8 mouse cellular contexts compared by ENCODE assay signal in the genomic region with DNA sequence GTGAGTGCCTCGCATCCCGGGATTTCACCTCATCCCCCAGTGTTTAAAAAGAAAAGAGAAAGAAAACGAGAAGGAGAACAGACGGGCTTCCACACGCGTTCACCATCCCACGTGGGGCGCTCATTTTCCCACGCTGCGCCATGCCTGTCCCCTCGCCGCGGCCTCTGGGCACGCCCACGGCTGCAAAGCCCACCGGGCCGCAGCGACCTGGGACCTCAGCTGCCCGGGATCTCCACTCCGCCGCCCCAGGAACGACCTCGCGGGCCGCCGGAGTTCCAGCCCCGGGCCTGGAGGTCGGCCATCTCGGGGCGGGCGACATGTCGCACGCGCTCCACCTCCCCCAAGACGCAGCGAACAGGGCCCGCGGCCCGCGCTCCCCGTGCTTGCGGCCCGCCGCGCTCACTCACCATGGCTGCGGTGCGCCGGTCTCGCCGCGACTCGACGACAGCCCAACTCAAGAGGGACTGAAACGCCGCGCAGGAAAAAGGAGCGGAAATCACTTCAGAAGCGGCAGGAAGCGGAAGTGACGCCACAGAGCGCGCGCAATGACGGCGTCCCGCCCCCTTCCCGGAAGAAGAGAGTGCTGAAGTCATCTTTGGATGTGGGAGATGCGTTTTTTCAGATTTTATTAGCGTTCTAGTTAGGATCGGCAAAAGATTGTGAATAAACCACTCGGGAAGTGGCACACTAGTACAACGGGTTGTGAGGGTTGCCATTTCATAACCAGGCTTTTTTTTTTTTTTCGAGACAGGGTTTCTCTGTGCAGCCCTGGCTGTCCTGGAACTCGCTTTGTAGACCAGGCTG. TPM values are rescaled to one million over a fixed set of nuclear protein-coding genes. Genes with fewer than 3 reads are reported as not detected.
DNase-seq lines count a peak whose midpoint lies in the region; ATAC-seq and TF ChIP-seq lines count a peak whose summit lies in the region.

A gene (minus strand): TSS at position 519 of the 804 bp plus-strand sequence.

- no peak for TF ChIP-seq CTCF in brain, embryonic 14.5 days (IDR thresholded peaks at IDR 0.05; ENCODE audit: borderline replicate concordance, extremely low read depth, insufficient read depth, insufficient read length)
- no peak for TF ChIP-seq CTCF in kidney, postnatal 0 days (IDR thresholded peaks at IDR 0.05; ENCODE audit: low read depth)

- peak; percentile 26; the same call in 1 of the 2 replicates for TF ChIP-seq POLR2A in brain, embryonic 14.5 days (IDR thresholded peaks at IDR 0.05; ENCODE audit: borderline replicate concordance, extremely low read depth, insufficient read depth, insufficient read length, poor library complexity, severe bottlenecking)

- peak within 1 kb of the TSS; percentile 91 for H3K27ac ChIP-seq in heart, embryonic 12.5 days (ENCODE audit: poor library complexity, severe bottlenecking)
- peak within 1 kb of the TSS; percentile 94 for H3K27ac ChIP-seq in kidney, postnatal 0 days
- peak within 1 kb of the TSS; percentile 70 for H3K27ac ChIP-seq in liver, embryonic 11.5 days (ENCODE audit: low read depth, low read length)
- H3K27ac ChIP-seq in stomach, embryonic 14.5 days (ENCODE audit: low read length), result peak within 1 kb of the TSS; percentile 89

- H3K27me3 ChIP-seq in erythroblast, embryonic 14.5 days (ENCODE audit: control insufficient read depth), result peaks cover 25% of the 10 kb centered on the region
- 0 out of 2 replicates have a peak, but pooled peaks cover 10% of the 10 kb centered on the region for H3K27me3 ChIP-seq in heart, embryonic 12.5 days (replicated peaks)
- no peaks in the 10 kb centered on the region for H3K27me3 ChIP-seq in kidney, postnatal 0 days (ENCODE audit: insufficient read depth, low read length)
- H3K27me3 ChIP-seq in liver, embryonic 11.5 days (replicated peaks; ENCODE audit: control insufficient read depth, insufficient read depth, low read length), result peaks cover 4% of the 10 kb centered on the region; the same call in 1 of the 2 replicates
- H3K27me3 ChIP-seq in stomach, embryonic 14.5 days (ENCODE audit: control insufficient read depth, insufficient read depth, low read length), result no peaks in the 10 kb centered on the region

- peak within 1 kb of the TSS; percentile 94 for H3K9ac ChIP-seq in heart, embryonic 12.5 days
- H3K9ac ChIP-seq in kidney, postnatal 0 days (ENCODE audit: low read depth, low read length), result peak within 1 kb of the TSS; percentile 96
- peak within 1 kb of the TSS; percentile 99 for H3K9ac ChIP-seq in liver, embryonic 11.5 days (ENCODE audit: low read depth, low read length)
- H3K9ac ChIP-seq in stomach, embryonic 14.5 days (replicated peaks; ENCODE audit: low read depth, low read length), result peak within 1 kb of the TSS; percentile 90

- under 1% methylated on average over 74 of the region's 74 CpGs for WGBS in heart, embryonic 12.5 days
- under 1% methylated on average over 74 of the region's 74 CpGs for WGBS in kidney, postnatal 0 days
- WGBS in liver, embryonic 11.5 days, result under 1% methylated on average over 74 of the region's 74 CpGs
- under 1% methylated on average over 74 of the region's 74 CpGs for WGBS in stomach, embryonic 14.5 days

- peak within 1 kb of the TSS; percentile 99 for H3K4me3 ChIP-seq in erythroblast, embryonic 14.5 days (replicated peaks)
- peak within 1 kb of the TSS; percentile 94 for H3K4me3 ChIP-seq in heart, embryonic 12.5 days
- H3K4me3 ChIP-seq in kidney, postnatal 0 days (replicated peaks; ENCODE audit: low read depth, low read length), result peak within 1 kb of the TSS; percentile 96
- peak within 1 kb of the TSS; percentile 93 for H3K4me3 ChIP-seq in liver, embryonic 11.5 days (ENCODE audit: low read depth, low read length)
- peak within 1 kb of the TSS; percentile 100 for H3K4me3 ChIP-seq in stomach, embryonic 14.5 days (ENCODE audit: low read depth, low read length)

- H3K4me2 ChIP-seq in heart, embryonic 12.5 days, result peak within 1 kb of the TSS; percentile 96
- H3K4me2 ChIP-seq in kidney, postnatal 0 days (ENCODE audit: low read length), result peak within 1 kb of the TSS; percentile 94
- H3K4me2 ChIP-seq in liver, embryonic 11.5 days, result peak within 1 kb of the TSS; percentile 87
- H3K4me2 ChIP-seq in stomach, embryonic 14.5 days (replicated peaks; ENCODE audit: low read depth, low read length), result peak within 1 kb of the TSS; percentile 92

- H3K36me3 ChIP-seq in erythroblast, embryonic 14.5 days (ENCODE audit: control insufficient read depth), result peaks cover 26% of the 10 kb centered on the region
- H3K36me3 ChIP-seq in heart, embryonic 12.5 days, result peaks cover 15% of the 10 kb centered on the region
- peaks cover 11% of the 10 kb centered on the region; the same call in 1 of the 2 replicates for H3K36me3 ChIP-seq in kidney, postnatal 0 days (ENCODE audit: insufficient read depth, low read length)
- H3K36me3 ChIP-seq in liver, embryonic 11.5 days (ENCODE audit: control insufficient read depth, insufficient read depth, low read length), result peaks cover 8% of the 10 kb centered on the region; the same call in 1 of the 2 replicates
- peaks cover 13% of the 10 kb centered on the region for H3K36me3 ChIP-seq in stomach, embryonic 14.5 days (ENCODE audit: control insufficient read depth, insufficient read depth, low read length)

- ATAC-seq in heart, embryonic 12.5 days (ENCODE audit: insufficient number of reproducible peaks, low FRiP score), result peak; percentile 86
- peak; percentile 81 for ATAC-seq in kidney, postnatal 0 days (replicated peaks; ENCODE audit: low FRiP score, low read depth)
- peak; percentile 85 for ATAC-seq in liver, embryonic 11.5 days (replicated peaks; ENCODE audit: low FRiP score)
- ATAC-seq in stomach, embryonic 14.5 days (ENCODE audit: insufficient number of reproducible peaks, insufficient read depth, low FRiP score, low read depth), result peak; percentile 81; the same call in 1 of the 2 replicates

- H3K4me1 ChIP-seq in erythroblast, embryonic 14.5 days (ENCODE audit: control insufficient read depth), result peaks cover 37% of the 10 kb centered on the region
- H3K4me1 ChIP-seq in heart, embryonic 12.5 days (replicated peaks), result peaks cover 16% of the 10 kb centered on the region
- peaks cover 9% of the 10 kb centered on the region; the same call in 1 of the 2 replicates for H3K4me1 ChIP-seq in kidney, postnatal 0 days (replicated peaks; ENCODE audit: insufficient read depth, low read length)
- H3K4me1 ChIP-seq in liver, embryonic 11.5 days (replicated peaks; ENCODE audit: control insufficient read depth, insufficient read depth, low read length), result peaks cover 11% of the 10 kb centered on the region
- peaks cover 9% of the 10 kb centered on the region; the same call in 1 of the 2 replicates for H3K4me1 ChIP-seq in stomach, embryonic 14.5 days (ENCODE audit: control insufficient read depth, insufficient read depth, low read length)

- DNase-seq in B cell, adult 2 months, result peak; percentile 95
- DNase-seq in brain, embryonic 14.5 days (ENCODE audit: low read depth), result peak; percentile 97
- DNase-seq in kidney, postnatal 0 days (ENCODE audit: low spot score), result peak; percentile 94
- DNase-seq in liver, embryonic 11.5 days (ENCODE audit: low spot score), result peak; percentile 86
- DNase-seq in naive thymus-derived CD4-positive, alpha-beta T cell, adult 2 months (ENCODE audit: low read depth), result peak; percentile 94

- H3K9me3 ChIP-seq in erythroblast, embryonic 14.5 days (ENCODE audit: control insufficient read depth, low read length), result no peaks in the 10 kb centered on the region
- H3K9me3 ChIP-seq in heart, embryonic 12.5 days (replicated peaks), result no peaks in the 10 kb centered on the region
- H3K9me3 ChIP-seq in kidney, postnatal 0 days (replicated peaks; ENCODE audit: low read length), result no peaks in the 10 kb centered on the region
- no peaks in the 10 kb centered on the region for H3K9me3 ChIP-seq in liver, embryonic 11.5 days (ENCODE audit: control insufficient read depth, low read length)
- H3K9me3 ChIP-seq in stomach, embryonic 14.5 days (ENCODE audit: control insufficient read depth, low read depth, low read length), result no peaks in the 10 kb centered on the region

RNA-seq across cellular contexts. Expression of the gene that starts here (rescaled TPM):
- polyA plus RNA-seq in brain, embryonic 14.5 days (2012; rRNA removed), result 143 and 191 TPM in 2 replicates
- polyA plus RNA-seq in erythroblast, embryonic 14.5 days (2012), result 3.0 and 10.5 TPM in 2 replicates
- 150 and 157 TPM in 2 replicates for polyA plus RNA-seq in heart, embryonic 12.5 days (2016; fragmentation: Nextera tagmentation; extraction: Ambion mirVana)
- 215 and 225 TPM in 2 replicates for polyA plus RNA-seq in kidney, postnatal 0 days (2015; fragmentation: Nextera tagmentation; extraction: Ambion mirVana)
- 393 and 418 TPM in 2 replicates for polyA plus RNA-seq in liver, embryonic 11.5 days (2014; fragmentation: Nextera tagmentation; extraction: Ambion mirVana)
- 283 and 284 TPM in 2 replicates for polyA plus RNA-seq in stomach, embryonic 14.5 days (2014; fragmentation: Nextera tagmentation; extraction: Ambion mirVana)

Comparison
In these comparisons a context has a peak if more than half of its experiments do, and no peak if none do; other contexts are left out.
1. Peak in every context shown above with its lines: DNase-seq, ATAC-seq, H3K4me3 ChIP-seq and H3K27ac ChIP-seq.
2. RNA of the gene that starts here (polyA plus RNA-seq): 393 to 418 TPM in liver, embryonic 11.5 days, 283 to 284 TPM in stomach, embryonic 14.5 days, 215 to 225 TPM in kidney, postnatal 0 days, 150 to 157 TPM in heart, embryonic 12.5 days and 143 to 191 TPM in brain, embryonic 14.5 days; 3.0 to 10.5 TPM in erythroblast, embryonic 14.5 days; every median in the first group is over 10 times any median in the second.